Mouse (Mus musculus): ENCODE results near the gene Nup107.

DNA sequence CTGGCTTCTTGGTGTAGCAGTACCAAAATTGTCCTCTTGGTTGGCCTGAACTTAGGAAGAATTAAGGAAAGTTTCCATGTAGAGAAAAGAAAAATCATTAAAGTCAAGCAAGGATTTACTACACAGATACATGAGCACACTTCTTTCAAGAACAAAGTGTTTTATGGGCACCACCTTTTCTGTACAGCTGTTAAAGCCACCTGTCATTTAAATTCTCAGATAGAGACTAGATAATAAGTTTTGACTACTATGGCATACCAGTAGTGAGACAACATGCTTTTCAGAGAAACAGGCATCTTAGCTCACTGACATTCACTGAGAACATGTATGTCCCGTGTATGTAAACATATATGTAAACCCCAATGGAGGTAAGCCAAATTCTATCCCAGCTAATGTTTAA is 2.5 kb downstream of the Nup107 start:
- TF ChIP-seq EP300 (IDR thresholded peaks at IDR 0.05; ENCODE audit: insufficient read depth, low read depth, low read length) (no peak), CTCF (IDR thresholded peaks at IDR 0.05; ENCODE audit: low read depth, low read length) (no peak)
